In genomic region chr5:125351939-125352338, GRCm38 (mm10) we compare ENCODE assay signal across 32 mouse cellular contexts. TPM values are rescaled to one million over a fixed set of nuclear protein-coding genes. Genes with fewer than 3 reads are reported as not detected.
A peak's percentile ranks its signal among the peaks of the same experiment; 100 is the strongest.
DNase-seq lines count a peak whose midpoint lies in the region; ATAC-seq and TF ChIP-seq lines count a peak whose summit lies in the region.
"Had no signal": no experiment of that assay in that cellular context is flagged by ENCODE, and none has a peak within 500 bp of the region (broad histone marks: within the 10 kb centered on the region; RNA-seq: fewer than 3 reads in every experiment).

No protein-coding gene starts in this region.

- no peaks in the 10 kb centered on the region for H3K9me3 ChIP-seq in MEL (replicated peaks; ENCODE audit: insufficient read depth, low read length)
- H3K9me3 ChIP-seq: embryonic facial prominence, embryonic 12.5 days; heart, embryonic 15.5 days; hindbrain, embryonic 12.5 days; intestine, embryonic 15.5 days; liver, embryonic 12.5 days; stomach, embryonic 15.5 days had no signal

- H3K4me1 ChIP-seq in MEL (ENCODE audit: control insufficient read depth in 1 of 2, insufficient read depth in 2 of 2, low read length in 2 of 2), result peaks cover 2 to 18% of the 10 kb centered on the region in 2 experiments
- H3K4me1 ChIP-seq: intestine, embryonic 15.5 days had no signal

- no peaks in the 10 kb centered on the region for H3K27me3 ChIP-seq in MEL (ENCODE audit: control insufficient read depth in 1 of 2, insufficient read depth in 2 of 2, low read length in 2 of 2)
- H3K27me3 ChIP-seq: embryonic facial prominence, embryonic 12.5 days; heart, embryonic 15.5 days; intestine, embryonic 15.5 days; liver, embryonic 12.5 days; stomach, embryonic 15.5 days had no signal

- no peak overlapping the region for H3K4me3 ChIP-seq in MEL (ENCODE audit: control insufficient read depth in 1 of 2, insufficient read depth in 1 of 2, low read depth in 2 of 2, low read length in 2 of 2)
- H3K4me3 ChIP-seq: embryonic facial prominence, embryonic 12.5 days; heart, embryonic 10.5 days; heart, embryonic 15.5 days; hindbrain, embryonic 12.5 days; intestine, embryonic 15.5 days; left cerebral cortex, adult 2 months; liver, embryonic 12.5 days; stomach, embryonic 15.5 days had no signal

- peak; percentile 65 for ATAC-seq in granulocyte monocyte progenitor cell, adult 5-6 weeks (replicated peaks; ENCODE audit: poor library complexity, severe bottlenecking)
- ATAC-seq in neutrophil, adult 5-6 weeks (ENCODE audit: extremely low read depth, insufficient number of reproducible peaks, low FRiP score, poor library complexity, severe bottlenecking), result peak; percentile 50; the same call in 1 of the 2 replicates
- ATAC-seq: activated CD4-positive, CD25-positive, alpha-beta regulatory T cell, adult 4 months; forebrain, postnatal 0 days; hindbrain, postnatal 0 days; intestine, embryonic 15.5 days; liver, embryonic 12.5 days; liver, postnatal 0 days had no signal

- H3K27ac ChIP-seq in MEL (ENCODE audit: control insufficient read depth, low read depth, low read length), result peak overlapping the region; percentile 50
- H3K27ac ChIP-seq: embryonic facial prominence, embryonic 12.5 days; heart, embryonic 10.5 days; heart, embryonic 15.5 days; hindbrain, embryonic 12.5 days; hindbrain, postnatal 0 days; intestine, embryonic 15.5 days; left cerebral cortex, adult 2 months; liver, embryonic 12.5 days; stomach, embryonic 15.5 days had no signal

- H3K9ac ChIP-seq in MEL (ENCODE audit: control insufficient read depth, low read depth, low read length, poor library complexity, severe bottlenecking), result no peak overlapping the region
- H3K9ac ChIP-seq: embryonic facial prominence, embryonic 12.5 days; forebrain, postnatal 0 days; heart, embryonic 15.5 days; hindbrain, embryonic 12.5 days; intestine, embryonic 15.5 days; liver, embryonic 12.5 days; liver, postnatal 0 days; stomach, embryonic 15.5 days had no signal

- TF ChIP-seq POLR2A in MEL (IDR thresholded peaks at IDR 0.05; ENCODE audit: control insufficient read depth in 1 of 2, insufficient read depth in 1 of 2, low read depth in 1 of 2, low read length in 2 of 2, poor library complexity in 1 of 2), result peak in 1 of 2 experiments; percentile 40; a peak in 1 of 4 replicates

- peak; percentile 80 for DNase-seq in A20 (ENCODE audit: low read depth, low spot score)
- peak; percentile 95 for DNase-seq in MEL (ENCODE audit: low read depth, low spot score)
- no peak for DNase-seq in left cerebral cortex, adult 11 months (ENCODE audit: low spot score)
- no peak for DNase-seq in cerebellum, postnatal 14 days
- DNase-seq in yolk sac, embryonic 10.5 days (ENCODE audit: low spot score), result no peak
- DNase-seq: adrenal gland, adult 8-10 months; cerebellum, adult 8-10 months; cerebellum, postnatal 36 days; embryo, embryonic 11 days; forebrain, postnatal 0 days; heart, postnatal 36 days; kidney, adult 2 months; kidney, postnatal 10 days; layer of hippocampus, adult 9-11 months; liver, postnatal 0 days; lung, postnatal 36 days; midbrain, embryonic 14.5 days; right cerebral cortex, postnatal 4 days had no signal

- H3K79me2 ChIP-seq in MEL (ENCODE audit: control insufficient read depth, insufficient read depth, low read length, poor library complexity), result no peaks in the 10 kb centered on the region

- peak; percentile 27 to 36; a peak in 1 of 4 replicates for TF ChIP-seq EP300 in MEL (IDR thresholded peaks at IDR 0.05; ENCODE audit: low read depth in 1 of 2, low read length in 2 of 2)

- peaks cover 0 to 5% of the 10 kb centered on the region in 2 experiments; a peak in 2 of 4 replicates for H3K36me3 ChIP-seq in MEL (ENCODE audit: control insufficient read depth in 1 of 2, insufficient read depth in 2 of 2, low read length in 2 of 2)
- H3K36me3 ChIP-seq: embryonic facial prominence, embryonic 12.5 days; heart, embryonic 10.5 days; heart, embryonic 15.5 days; hindbrain, embryonic 12.5 days; intestine, embryonic 15.5 days; liver, embryonic 12.5 days; stomach, embryonic 15.5 days had no signal

- TF ChIP-seq CTCF in MEL (IDR thresholded peaks at IDR 0.05 in 2 of 3, conservative IDR thresholded peaks at IDR 0.05 in 1 of 3; ENCODE audit: control insufficient read depth in 1 of 3, insufficient read depth in 1 of 3, low read depth in 2 of 3, low read length in 3 of 3, poor library complexity in 1 of 3, severe bottlenecking in 1 of 3), result no peak

- TF ChIP-seq RAD21 in MEL (IDR thresholded peaks at IDR 0.05; ENCODE audit: low read depth, low read length), result no peak

TF ChIP-seq in MEL, 35 proteins besides CTCF, POLR2A, EP300 and RAD21:
- peak; percentile 65; the same call in 1 of the 2 replicates for TF ChIP-seq BHLHE40 (IDR thresholded peaks at IDR 0.05; ENCODE audit: borderline replicate concordance, low read depth, low read length)
- 0 out of 2 replicates have a peak, but pooled peaks have one; percentile 36 for TF ChIP-seq HCFC1 (IDR thresholded peaks at IDR 0.05; ENCODE audit: low read depth, low read length)
- no peak for TF ChIP-seq MEF2A (IDR thresholded peaks at IDR 0.05; ENCODE audit: extremely low read depth, insufficient replicate concordance, low read depth, low read length, poor library complexity, severe bottlenecking)
- peak; percentile 98 for TF ChIP-seq MAX (IDR thresholded peaks at IDR 0.05; ENCODE audit: low read length)
- TF ChIP-seq TBP (IDR thresholded peaks at IDR 0.05; ENCODE audit: low read depth, low read length), result peak; percentile 90
- TF ChIP-seq SIN3A (IDR thresholded peaks at IDR 0.05; ENCODE audit: low read length), result peak; percentile 48; the same call in 1 of the 2 replicates
- peak; percentile 93 to 98 for TF ChIP-seq USF2 (IDR thresholded peaks at IDR 0.05; ENCODE audit: borderline replicate concordance in 1 of 2, insufficient read depth in 1 of 2, low read depth in 1 of 2, low read length in 2 of 2)
- TF ChIP-seq USF1 (IDR thresholded peaks at IDR 0.05; ENCODE audit: low read depth, low read length), result peak; percentile 100
- 0 out of 2 replicates have a peak, but pooled peaks have one; percentile 14 for TF ChIP-seq MYC (IDR thresholded peaks at IDR 0.05; ENCODE audit: low read depth, low read length)
- no peak for TF ChIP-seq SMC3 (IDR thresholded peaks at IDR 0.05; ENCODE audit: low read depth, low read length)
- TF ChIP-seq ZMIZ1 (IDR thresholded peaks at IDR 0.05; ENCODE audit: low read depth, low read length), result no peak
- peak; percentile 35; the same call in 1 of the 2 replicates for TF ChIP-seq GATA1 (IDR thresholded peaks at IDR 0.05; ENCODE audit: low read depth, low read length)
- TF ChIP-seq CHD2 (IDR thresholded peaks at IDR 0.05; ENCODE audit: low read length), result peak; percentile 29; the same call in 1 of the 2 replicates

RNA-seq across cellular contexts. Expression of gene Scarb1, which starts 11.0 kb away (rescaled TPM):
- 51.4 and 53.1 TPM in 2 replicates for total RNA-seq in MEL (2012; rRNA removed)
- 10 to 100 TPM in 1 of 2 experiments, not detected in 1; 98.3 TPM for polyA plus RNA-seq in MEL (2012; ENCODE audit: insufficient read depth in 1 of 2, insufficient read length in 2 of 2, low read depth in 1 of 2, low replicate concordance in 2 of 2, missing spikeins in 1 of 2)
- 80.2 and 145 TPM in 2 replicates for total RNA-seq in granulocyte monocyte progenitor cell, adult 5-6 weeks (2014; fragmentation: Nextera tagmentation)
- 49.0 and 53.9 TPM in 2 replicates for total RNA-seq in granulocyte monocyte progenitor cell, adult 5-6 weeks (2017)
- 9.9 and 11.4 TPM in 2 replicates for total RNA-seq in neutrophil, adult 5-6 weeks (2017)

RNA-seq across cellular contexts. Expression of gene Gm10382, which starts 37.2 kb away (rescaled TPM):
- total RNA-seq in MEL (2012; rRNA removed), result 0.65 TPM in 2 replicates
- under 1 TPM in 1 of 2 experiments, not detected in 1; 0.96 TPM for polyA plus RNA-seq in MEL (2012; ENCODE audit: insufficient read depth in 1 of 2, insufficient read length in 2 of 2, low read depth in 1 of 2, low replicate concordance in 2 of 2, missing spikeins in 1 of 2)
- 0.96 TPM in 1 of 2 replicates, not detected in the other for total RNA-seq in granulocyte monocyte progenitor cell, adult 5-6 weeks (2014; fragmentation: Nextera tagmentation)
- total RNA-seq in granulocyte monocyte progenitor cell, adult 5-6 weeks (2017), result 0.26 TPM in 1 of 2 replicates, not detected in the other
- total RNA-seq in neutrophil, adult 5-6 weeks (2017), result 1.2 and 1.4 TPM in 2 replicates
- total RNA-seq: heart, postnatal 36 days; hindbrain, postnatal 0 days had no signal
- polyA plus RNA-seq: large intestine, adult 2 months; neural tube, embryonic 11.5 days had no signal

RNA-seq across cellular contexts. Expression of gene Ubc, which starts 38.1 kb away (rescaled TPM):
- total RNA-seq in MEL (2012; rRNA removed), result 511 and 526 TPM in 2 replicates
- polyA plus RNA-seq in MEL (2012; ENCODE audit: insufficient read depth in 1 of 2, insufficient read length in 2 of 2, low read depth in 1 of 2, low replicate concordance in 2 of 2, missing spikeins in 1 of 2), result 1,000 to 10,000 TPM in 1 of 2 experiments, 100 to 1,000 TPM in 1; 113 to 1,075 TPM
- 126 and 139 TPM in 2 replicates for total RNA-seq in granulocyte monocyte progenitor cell, adult 5-6 weeks (2014; fragmentation: Nextera tagmentation)
- total RNA-seq in granulocyte monocyte progenitor cell, adult 5-6 weeks (2017), result 236 and 280 TPM in 2 replicates
- 672 and 724 TPM in 2 replicates for total RNA-seq in neutrophil, adult 5-6 weeks (2017)

Comparison
In these comparisons a context has a peak if more than half of its experiments do, and no peak if none do; other contexts are left out.
1. DNase-seq: peak in A20 (single experiment) and MEL (single experiment); none in left cerebral cortex, adult 11 months (single experiment), cerebellum, postnatal 14 days (0 of 2) and yolk sac, embryonic 10.5 days (single experiment).